Mouse (Mus musculus) frontal cortex, postnatal 25 days (tissue): ENCODE results near the gene Gm379.

Experiments used
- DNase-seq, 2 experiments: peaks; one replicate each; pipeline ENCODE4 v3.0.0; 2022; ENCODE audit warnings: low spot score in 2 of 2

The Gm379 gene

DNA sequence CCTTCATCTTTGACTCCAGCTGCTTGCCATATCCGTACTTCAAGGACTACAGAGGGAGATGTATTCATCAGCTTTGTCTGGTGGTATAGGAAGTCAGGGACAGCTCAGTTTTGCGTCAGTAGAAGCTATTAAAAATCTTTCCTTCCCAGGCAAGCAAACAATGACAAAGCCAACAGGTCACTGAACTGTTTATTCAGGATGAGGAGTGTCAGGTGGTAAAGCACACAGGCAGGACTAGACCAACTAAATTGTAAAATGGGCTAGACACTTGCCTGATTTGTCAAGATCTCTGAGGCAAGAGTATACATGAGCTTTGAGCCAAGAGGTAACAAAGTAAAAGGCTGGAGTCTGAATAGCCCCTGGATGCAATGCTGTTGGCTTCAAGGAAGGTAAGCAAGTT is at the start of gene Gm379:
Gene Gm379, minus strand, starts transcription at position 7 of the 400 bp plus-strand sequence.
- no peak for DNase-seq

DNA sequence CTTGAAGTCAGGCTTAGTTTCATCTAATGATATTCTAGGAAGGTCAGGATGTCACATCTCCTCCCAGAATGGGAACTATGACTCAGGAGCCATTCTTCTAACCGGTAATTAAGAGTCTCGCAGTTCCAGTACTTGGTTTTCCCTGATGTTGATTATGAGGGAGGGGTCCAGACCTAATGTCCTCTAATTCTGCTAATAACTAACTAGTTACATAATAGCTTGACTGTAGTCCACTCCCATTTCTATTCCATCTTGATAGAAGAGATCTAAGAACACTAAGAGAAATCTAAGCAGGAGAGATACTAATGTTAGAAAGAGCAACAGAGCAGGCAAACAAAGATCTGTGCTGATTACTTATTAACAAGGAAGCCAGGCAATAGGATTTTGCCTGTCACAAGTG is 39.6 kb upstream of the Gm379 start:
- DNase-seq, result no peak

DNA sequence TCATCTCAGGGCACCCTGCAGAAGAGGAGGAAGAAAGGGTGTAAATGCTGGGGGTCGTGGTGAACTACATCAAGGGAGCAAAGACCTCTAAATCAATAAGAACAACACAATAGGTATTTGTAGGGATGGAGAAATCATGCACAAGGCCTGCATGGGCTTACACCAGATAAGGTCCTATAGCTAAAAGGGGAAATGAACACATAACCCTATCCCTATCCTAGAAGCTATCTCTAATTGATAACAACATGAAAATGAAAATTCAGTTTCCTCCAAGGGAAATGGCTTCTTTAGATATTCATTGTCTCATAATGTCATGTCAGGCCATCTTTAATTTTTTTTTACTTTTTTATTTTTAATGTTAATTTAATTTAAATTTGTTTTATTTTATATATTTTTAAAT is 4.2 kb upstream of the Gm379 start:
- no peak for DNase-seq

DNA sequence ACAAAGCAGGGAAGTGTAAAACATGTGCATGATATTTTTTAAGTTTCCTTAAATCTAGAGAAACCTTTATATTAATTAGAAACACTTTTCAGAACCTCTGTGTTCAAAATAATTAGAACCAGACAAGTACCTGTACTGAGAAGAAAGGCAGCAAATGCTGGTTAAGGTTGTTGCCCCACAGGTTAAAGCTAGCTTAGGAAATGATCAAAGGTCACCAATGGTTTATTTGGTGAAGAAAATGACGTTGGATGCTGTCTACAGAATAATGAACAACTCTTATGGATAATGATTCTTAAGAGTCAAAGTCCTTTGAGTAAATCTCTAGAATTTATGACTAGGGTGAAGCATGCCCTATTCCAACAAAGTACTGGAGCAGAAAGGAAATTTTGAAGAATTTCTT is 42.7 kb downstream of the Gm379 start:
- DNase-seq, result no peak

DNA sequence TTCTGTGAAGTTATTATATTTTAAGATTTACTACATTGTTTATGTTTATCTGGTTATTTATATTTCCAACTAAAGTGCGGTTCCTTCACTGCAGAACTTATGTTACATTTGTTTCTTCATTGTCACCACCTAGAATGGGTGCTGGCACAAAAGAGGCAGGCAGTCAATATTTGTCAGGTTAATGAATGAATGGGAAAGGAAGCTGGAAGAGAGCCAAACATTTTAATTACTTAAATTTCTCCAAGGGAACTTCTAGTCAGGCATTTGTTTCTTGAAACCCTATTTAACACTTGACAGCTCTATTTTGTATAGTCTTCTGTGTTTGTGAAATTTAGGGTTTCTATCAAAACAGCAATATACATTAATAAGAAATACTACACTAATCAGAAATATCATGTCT is 43.8 kb downstream of the Gm379 start:
- no peak for DNase-seq
